Mouse (Mus musculus) CD4-positive, CD25-positive, alpha-beta regulatory T cell, adult 4 months (primary cell): ENCODE results near the gene Amt. TPM values are rescaled to one million over a fixed set of nuclear protein-coding genes. Genes with fewer than 3 reads are reported as not detected.
"Not testable (repeated sequence)": the region's sequence is repeated elsewhere in the genome, so short reads cannot be mapped to it uniquely, and the experiment has no call there.

Source experiments
- ATAC-seq: one replicate; pipeline ENCODE4 v1.8.0; 2017
- polyA plus RNA-seq, 2 experiments: library from polyadenylated mRNA; unstranded; fragments of 100-300 nt; shearing (Covaris generic); gene quantifications; one replicate each; pipeline ENCODE4 v1.2.1; 2017

The Amt gene
- 1 to 10 TPM; 1.4 to 2.0 TPM for polyA plus RNA-seq

DNA sequence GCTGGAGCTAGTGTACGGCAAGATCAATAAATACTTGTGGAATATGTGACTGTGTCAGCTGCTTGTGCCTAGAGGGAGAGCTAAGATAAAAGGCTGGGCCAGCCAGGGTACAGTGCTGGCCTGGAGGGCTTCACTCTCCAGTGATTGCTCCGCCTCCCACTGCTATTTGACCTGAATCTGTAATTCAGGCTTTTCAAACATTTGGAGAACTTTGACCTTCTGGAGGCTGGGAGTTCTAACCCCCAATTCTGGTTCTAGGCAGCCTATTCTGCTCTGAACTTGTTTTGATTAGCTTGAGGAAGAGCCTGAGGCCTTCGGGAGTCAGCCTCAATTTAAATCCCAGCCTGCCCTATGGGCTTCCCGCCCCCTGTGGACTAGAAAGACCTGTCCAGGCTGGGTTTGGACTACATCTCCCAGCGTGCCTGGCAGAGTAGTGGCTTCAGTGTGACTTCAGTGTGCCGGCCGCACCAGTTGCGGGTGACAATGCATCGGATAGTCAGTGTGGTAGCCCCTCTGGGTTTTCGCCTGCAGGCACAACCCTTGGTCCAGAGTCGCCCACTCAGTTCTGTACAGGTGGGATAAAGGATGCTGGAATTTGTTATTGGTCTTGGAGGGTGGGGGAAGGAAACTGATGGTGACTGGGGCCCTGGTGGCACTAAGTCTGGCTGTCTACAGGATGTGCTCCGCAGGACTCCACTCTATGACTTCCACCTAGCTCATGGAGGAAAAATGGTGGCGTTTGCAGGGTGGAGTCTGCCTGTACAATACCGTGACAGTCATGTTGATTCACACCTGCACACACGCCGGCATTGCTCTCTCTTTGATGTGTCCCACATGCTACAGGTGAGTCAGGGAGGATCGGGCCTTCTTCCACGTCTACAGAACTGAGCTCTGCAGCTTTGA lies at the start of gene Amt:
Gene Amt (plus strand): TSS at position 401 of the 903 bp plus-strand sequence.
- no peak for ATAC-seq

DNA sequence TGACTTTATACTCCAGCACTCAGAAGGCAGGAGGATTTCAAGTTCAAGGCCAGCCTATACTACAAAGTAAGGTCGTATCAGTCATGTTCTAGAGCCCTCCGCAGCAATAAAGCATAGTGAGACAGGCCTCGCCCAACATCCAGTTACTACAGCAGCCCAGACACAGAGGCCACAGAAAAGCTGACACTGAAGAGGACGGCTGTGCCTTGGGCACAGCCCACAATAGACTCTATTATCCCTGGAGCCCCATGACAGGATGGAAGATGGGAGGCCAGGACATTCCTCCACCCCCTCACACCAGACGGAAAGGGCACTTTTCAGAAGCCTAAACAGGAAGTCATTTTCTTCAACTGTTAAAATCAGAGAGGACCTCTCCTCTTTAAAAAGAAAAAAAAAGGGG lies 47.7 kb upstream of the Amt start:
- no peak for ATAC-seq

DNA sequence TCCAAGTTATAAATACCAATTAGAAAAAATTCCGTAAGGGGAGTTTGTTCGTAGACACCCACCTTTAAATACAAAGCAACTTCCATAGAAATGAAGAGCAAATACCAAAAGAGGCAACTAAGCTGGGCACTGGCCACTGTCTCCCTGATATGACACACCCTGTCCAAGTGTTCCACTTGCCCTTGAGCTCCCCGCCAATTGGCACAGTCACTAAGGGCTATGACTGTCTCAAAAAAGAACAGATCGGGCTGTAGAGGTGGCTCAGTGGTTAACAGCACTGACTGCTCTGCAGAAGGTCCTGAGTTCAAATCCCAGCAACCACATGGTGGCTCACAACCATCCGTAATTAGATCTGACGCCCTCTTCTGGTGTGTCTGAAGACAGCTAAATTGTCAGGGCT lies 44.8 kb upstream of the Amt start:
- ATAC-seq = no peak

DNA sequence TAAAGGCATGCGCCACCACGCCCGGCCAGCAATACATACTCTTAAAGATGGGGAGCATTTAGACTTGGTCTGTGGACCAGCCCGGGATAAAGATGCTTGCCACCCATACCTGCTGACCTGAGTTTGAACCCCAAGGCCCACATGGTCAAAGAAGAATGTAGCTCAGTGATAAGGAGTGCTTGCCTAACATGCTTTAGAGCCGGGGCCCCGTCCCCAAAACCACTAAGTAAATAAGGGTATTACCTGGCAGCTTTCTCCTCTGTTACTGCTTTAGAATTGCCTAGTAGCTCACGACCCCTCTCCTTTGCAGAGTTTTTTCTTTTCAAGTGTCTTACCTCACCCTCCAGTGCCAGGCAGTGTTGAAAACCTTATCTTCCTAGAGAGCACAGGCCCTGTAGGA lies 43.9 kb upstream of the Amt start:
- ATAC-seq = no peak

DNA sequence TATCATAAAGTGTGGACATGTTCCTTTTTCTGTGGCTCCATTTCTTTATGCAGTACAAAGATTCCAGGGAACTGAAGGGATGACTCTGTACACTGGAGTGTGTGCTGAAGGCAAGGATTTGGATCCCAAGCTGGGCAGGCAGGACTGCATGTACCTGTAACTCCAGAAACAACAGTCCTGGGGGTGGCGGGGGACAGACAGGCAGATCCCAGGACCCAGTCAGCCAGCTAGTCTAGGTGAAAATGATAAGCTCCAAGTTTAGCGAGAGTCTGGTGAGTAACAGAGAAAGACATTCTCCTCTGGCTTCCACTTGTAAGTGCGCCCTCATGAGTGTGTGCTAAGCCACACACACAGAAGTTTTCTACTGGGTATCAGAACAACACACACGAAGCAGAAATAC lies 36.1 kb upstream of the Amt start:
- no peak for ATAC-seq

DNA sequence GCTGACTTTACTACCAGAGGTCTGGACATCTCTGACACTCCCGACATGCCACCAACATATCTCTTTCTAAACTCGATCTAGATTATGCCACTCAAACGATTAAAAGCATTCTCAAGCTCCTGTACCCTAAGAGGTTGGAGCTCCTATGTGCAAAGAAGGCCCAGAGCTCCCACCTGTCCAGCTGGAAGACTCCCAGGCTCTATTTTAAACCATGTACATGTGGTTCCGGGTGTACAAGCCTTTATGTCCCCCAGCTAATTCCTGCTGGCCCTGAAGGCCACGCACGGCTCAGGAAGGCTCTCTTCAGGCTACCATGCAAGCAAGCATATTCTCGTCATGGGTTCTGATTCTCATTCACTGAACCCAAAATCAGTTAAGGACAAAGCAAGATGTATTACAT lies 34.8 kb upstream of the Amt start:
- ATAC-seq = no peak

DNA sequence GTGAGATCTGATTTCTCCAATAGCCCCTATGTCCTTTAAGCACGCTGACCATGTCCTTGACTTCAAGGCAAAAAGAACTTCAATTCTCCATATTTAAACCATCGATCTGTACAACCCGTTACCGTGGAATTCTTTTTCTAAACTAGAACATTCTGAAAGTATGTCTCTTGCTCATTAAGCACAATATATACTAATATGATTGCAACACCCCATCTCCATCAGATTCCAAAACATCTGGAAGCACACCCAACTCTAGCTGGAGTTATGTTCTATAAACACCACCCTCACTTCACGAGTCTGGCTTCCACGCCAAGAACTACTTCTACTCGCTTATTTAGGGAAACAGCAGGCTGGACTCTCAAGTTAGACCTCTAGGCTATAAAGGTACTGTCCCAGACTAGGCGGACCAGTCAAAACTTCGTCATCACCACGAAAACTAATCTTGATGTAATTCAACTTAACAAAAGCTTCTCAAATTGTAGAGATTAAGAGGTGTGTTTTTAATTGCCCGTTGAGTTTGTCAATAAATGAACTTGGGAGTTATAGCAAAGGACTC lies 34.1 kb upstream of the Amt start:
- no peak for ATAC-seq

DNA sequence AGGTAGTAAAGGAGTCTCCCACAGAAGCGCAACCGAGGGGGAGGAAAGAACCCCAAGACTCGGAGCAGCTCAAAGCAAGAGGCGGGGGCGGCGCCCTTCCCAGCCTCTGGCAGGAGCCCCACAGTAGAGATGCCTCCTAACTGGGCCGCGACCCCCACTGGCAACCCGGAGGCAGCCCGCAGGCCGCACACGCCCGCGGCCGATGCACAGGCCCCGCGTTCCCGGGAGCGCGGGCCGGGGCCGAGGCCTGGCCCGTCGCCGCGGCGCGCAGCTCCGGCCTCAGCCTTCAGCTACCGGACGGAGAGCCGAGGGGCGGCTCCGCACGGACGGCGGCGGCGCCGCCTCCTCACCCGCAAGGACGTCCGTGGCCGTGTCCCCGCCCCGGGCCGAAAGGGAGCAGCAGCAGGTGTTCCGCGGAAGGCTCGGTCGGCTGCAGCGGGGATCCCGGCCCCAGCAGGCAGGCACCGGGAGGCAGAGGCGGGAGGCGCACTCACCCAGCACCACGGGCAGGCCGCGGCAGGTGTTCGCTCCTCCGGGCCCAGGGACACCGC lies 33.4 kb upstream of the Amt start:
- peak; percentile 27 for ATAC-seq

DNA sequence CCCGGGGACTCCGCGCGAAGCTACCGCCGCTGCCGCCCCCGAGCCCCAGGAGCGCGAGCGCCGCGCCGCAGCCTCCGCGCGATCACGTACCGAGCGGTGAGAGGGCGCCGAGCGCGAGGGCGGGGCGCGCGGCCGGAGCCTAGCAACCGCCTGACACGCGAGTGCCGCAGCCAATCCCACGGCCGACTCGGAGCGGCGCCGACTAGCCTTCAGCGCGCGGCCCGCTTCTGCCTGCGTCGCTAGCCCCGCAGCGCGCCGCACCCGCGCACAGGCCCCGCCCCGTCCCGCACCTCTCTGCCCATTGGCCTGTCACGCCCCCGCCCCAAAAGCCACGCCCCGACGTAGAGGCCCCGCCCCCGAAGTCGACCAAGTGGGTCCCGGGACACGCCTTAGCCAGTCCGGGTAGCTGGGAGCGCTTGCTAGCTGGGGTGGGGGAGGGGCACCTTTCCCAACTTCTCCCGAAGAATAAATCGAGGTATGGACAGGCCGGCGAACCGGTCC lies 32.9 kb upstream of the Amt start, which contains the start of gene Dag1:
Gene Dag1 (minus strand): TSS at position 269 of the 501 bp plus-strand sequence.
- peak; percentile 94 for ATAC-seq

DNA sequence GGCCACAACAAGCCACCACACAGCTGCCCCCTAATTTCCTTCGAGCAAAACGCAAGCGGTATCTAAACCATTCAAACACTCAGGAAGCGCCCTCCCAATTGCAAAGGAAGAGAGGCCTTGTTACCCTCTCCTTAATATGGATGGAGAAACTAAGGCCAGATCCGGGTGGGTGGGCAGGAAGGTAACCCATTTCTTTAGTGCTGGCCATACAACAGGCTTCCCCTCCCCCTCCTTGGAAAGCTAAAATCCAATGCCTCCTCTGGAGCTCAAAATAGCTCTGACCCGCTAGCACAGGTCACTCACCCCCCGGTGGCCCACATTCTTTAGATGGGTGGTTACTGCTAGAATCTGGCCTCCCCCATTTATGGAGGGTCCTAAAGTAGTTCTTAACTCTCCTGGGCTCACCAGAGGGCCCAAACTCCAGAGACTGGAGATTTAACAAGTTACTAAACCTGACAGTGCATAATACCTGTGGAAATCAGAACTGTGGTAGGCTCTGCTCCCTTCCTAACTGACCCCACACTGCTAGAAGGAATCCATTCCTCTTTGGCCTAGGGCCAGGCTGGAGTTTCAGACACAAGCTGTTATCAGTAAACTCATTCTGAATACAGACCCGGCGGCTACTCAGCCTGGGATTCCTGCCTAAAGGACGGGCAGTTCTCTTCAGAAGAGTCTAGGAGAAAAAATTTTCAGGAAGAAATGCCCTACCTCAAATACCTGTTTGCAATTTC lies 32.3 kb upstream of the Amt start:
- peak; percentile 8 for ATAC-seq

DNA sequence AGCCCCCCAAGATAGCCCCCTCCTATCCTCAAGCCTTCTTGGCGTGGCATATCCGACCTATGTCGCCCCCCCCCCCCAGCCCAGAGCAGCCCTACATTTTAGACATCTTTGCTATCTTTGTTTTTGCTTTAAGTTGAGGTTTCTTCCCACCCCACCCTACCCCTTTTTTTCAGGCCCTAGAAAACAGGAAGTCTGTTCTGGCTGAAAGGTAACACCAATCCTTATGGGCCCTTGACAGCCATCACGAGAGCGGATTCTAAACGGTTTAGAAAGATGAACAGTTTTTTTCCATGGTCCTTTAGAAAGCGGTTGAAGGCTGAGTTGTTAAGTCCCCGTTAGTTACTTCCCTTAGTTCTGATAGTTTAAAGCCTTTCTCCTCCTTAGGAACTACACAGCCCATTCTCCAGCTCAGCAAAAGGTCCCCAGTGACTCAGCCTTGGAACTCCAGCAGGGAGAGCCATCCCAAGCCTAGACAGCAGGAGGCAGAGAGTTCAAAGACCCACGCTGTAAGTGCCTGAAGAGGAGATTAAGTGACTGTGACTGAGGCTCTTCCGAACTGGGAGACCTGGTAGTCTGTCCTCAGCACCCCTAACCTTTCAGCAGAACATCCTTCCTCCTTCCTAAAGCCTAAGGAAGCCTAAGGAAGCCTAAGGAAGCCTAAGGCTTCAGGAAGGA lies 30.3 kb upstream of the Amt start:
- no peak for ATAC-seq

DNA sequence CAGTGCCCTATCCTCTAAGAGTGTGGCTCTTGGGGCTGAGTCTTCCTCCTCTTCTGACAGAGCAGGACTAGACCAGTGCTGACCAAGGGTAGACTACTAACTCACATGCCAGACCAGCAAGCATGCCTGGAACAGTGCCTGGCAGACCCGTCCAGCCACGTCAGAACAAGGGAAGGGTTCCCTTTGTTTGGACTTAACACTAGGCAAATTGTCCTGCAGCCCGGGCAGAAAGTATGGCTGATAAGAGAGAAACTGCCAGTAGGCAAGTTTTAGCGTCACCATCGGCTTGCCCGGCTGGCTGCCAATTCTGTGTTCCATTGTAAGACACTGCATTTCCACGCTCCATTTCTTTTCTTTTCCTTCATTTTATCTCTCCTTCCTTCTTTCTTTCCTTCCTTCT lies 29.0 kb upstream of the Amt start:
- no peak for ATAC-seq

DNA sequence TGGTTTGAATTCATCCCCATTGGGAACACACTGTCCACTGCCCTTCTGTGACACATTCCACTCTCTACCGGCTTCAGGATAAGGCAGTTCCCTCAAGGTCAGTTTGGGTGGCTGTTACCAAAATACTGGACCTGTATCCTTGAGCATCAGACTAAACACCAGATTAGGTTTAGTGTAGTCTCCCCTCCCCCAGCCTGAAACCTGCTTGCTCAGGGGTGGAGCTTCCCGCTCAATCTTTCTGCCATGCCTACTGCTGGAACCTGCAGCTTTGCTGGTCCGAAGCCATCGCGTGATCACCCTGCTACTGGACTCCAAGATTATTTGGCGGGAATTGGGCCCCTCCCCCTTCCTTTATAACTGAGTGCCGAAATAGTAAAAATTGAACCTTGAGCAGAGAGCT lies 28.0 kb upstream of the Amt start:
- not testable (repeated sequence) for ATAC-seq

DNA sequence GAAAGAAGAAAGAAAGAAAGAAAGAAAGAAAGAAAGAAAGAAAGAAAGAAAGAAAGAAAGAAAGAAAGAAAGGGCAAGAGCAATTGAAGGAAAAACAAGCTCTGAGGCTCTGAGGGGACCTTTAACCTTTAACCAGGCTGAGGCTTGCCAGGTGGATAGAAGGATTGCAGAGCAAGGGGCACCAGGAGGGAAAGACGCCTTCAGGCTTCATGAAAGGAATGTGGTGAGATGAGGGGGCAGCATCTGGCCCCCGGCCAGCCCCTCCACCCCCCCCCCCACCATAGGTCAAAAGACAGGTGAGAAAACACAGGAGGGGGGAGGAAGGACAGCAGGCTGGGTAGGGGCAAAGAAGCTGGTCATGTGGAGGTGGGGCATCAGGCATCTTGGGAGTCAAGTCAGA lies 24.7 kb upstream of the Amt start:
- ATAC-seq = no peak

DNA sequence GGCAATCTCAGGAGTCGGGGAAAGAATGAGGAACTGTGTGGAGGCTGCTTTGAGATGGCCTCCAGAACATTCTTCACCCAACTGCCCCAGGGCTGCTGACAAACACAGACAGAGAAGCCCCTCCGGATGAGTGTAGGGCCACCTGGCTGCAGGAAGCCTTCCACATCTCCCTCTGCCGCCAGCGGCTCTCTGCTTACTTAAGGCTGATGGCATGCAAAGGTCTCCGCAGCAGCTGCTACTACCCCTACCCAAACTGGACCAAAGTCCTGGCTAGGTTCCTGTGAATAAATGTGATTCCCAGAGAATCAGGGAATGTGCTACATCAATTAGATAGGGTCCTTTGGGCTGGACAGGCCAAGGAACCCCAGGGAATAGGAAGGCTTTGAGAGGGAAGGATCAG lies 24.0 kb upstream of the Amt start:
- no peak for ATAC-seq

DNA sequence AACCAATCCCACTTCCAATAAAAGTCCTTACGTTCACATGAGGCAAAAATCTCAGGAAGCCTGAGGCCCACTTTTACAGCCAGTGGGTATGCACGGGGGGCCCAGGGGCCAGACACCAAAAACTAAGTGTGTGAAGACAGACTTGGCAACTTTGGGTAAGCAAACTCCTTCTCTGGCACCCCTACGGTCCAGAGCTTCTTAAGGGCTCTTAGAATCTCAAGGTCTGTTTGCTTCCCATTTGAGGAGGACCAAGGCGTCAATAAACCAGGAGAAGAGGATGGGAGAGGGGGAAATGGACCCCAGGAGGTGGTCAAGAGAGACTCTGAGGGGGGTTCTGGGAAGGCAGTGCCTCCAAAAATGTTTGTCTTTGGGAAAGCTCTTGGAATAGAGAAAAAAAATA lies 23.2 kb upstream of the Amt start:
- ATAC-seq = no peak

DNA sequence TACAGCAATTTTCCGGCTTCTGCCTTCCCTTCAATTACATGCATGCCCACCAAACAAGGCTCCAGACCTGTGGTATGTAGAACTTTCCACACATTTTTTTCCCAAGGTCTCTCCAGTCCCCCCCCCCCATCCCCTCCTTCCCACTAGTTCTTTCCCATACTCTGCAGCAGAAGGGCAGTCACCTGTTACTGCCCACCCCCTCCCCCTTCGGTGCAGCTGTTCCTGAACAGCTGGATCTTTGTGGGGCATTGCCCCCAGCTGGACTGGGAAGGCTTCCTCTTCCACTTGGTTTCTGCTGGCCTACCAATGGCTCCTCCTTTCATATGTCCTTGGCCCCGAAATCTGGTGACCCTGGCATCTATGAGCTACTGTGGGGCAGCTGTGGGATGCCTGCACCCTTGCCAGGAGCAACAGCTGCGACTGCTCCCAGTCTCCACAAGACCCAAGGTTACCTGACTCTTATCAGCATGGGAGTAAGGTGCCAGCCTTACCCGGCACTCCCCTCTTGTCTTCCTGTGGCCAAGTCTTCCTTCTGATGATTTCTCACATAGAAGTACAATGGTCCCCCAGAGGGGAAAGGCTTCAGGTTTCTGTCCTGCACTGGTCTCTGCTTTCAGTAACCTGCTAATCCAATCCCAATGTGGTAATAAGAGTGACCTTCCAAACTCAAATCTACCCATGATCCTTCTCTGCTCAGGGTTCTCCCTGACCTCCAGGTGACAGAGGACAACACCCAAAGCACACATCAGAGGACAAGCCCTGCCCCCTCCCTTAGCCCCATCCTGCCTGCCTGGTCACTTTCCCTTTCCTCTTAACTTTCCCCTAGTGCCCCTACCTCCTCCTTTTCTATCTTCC lies 21.9 kb upstream of the Amt start:
- no peak for ATAC-seq

DNA sequence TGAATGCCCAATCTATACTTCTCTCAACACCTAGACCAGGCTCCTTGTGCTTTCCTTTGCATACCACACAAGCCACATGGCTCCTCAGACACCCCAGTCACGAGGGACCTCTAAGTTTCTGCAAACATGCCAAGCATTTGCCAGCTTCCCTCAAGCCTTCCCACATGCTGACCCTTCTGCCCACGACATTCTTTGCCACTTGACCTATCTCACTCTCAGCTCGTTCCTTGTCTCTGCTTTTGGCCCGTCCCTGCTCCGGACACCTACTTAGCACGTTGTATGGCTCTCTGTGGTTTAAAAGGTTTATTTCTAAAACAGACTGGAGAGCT lies 21.4 kb upstream of the Amt start:
- no peak for ATAC-seq

DNA sequence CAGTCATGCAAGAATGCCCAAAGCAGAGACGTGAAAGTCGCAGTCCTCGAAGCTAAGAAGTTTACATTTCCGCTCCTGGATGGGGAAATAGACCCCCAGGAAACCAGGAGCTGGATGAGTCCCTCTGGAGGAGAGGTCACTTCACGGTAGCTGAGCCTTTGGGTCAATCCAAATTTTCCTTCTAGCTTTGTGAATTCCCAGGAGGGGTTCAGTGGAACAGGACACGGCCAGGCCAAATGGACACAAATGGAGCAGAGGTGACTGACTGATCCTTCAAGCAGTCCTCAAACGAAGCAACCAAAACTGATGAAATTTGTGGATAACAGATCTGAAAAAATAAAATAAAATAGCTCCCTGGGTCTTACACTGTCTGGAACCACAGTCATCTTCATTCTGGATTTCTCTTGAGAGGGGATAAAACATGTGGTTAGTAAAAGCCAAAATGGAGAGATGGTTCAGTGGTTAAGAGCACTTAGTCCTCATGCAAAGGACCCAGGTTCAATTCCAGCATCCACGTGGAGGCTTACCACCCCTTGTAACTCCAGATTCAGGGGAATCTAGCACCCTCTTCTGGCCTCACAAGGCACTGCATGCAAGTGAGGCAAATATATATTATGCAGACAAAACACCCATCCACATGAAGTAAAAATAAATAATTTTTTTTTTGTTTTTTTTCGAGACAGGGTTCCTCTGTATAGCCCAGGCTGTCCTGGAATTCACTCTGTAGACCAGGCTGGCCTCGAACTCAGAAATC lies 17.8 kb upstream of the Amt start:
- no peak for ATAC-seq

DNA sequence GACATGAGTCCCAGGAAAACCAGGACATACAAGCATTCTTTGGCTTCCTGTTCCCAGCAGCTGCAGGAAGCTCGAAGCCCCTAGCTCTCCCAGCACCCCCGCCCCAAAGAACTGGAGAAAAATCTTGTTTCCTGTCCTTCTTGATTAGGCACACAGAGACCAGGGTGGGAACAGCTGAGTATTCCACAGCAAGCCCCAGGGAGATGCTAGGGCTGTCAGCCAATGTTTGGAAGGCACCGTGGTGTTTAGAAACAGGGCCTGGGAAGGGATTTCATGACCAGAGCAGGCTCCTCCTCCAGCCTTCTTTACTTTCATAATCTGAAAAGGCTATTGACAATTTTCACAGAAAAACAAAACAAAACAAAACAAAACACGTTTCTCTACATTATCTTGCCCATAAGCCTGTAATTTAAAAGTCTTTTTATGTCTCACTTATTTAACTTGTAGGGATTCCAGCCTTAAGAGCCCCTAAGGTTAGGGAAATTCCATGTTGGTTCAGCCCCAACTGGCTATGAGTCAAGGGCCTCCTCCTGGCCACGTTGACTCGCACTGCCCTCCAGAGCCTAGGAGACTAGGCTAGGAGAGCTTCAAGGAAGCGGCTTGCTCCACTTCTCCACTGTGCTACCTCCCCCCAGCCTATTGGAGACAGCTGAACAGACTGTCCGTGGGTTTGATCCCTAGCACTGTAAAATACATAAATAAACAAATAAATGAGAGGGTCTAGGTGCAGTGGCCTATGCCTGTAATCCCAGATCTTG lies 16.4 kb upstream of the Amt start:
- no peak for ATAC-seq
